Mouse (Mus musculus) lung, postnatal 14 days (tissue): ENCODE measurements around the gene Tmem260.
"Not testable (repeated sequence)": the region's sequence is repeated elsewhere in the genome, so short reads cannot be mapped to it uniquely, and the experiment has no call there.

Source experiments
- DNase-seq: peaks from one replicate; pipeline ENCODE4 v3.0.0; 2021

Tmem260 gene

GRCm38 (mm10) chr14:48445984-48446683 lies at the start of gene Tmem260:
Gene Tmem260, plus strand, starts transcription at chr14:48446124.
- DNase-seq = peak; percentile 95

DNA sequence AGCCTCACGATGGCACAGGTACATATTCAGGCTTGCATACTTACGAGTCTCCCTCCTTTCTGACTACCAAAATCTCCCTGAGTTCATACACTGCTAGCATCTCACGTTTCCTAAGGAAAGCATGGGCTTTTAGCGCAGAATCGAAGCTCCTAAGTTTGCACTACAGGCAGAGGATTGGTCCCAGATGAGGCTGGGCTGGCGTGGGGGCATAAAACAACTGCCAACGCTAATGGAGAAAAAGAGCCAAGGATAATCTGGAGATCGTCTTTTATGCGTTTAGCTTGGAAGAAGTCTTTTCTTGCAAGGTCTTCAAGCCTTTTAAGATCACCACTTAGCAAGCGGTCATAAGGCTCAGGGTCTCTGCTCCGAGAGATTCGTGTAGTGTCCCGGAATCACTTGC lies 39.8 kb upstream of the Tmem260 start:
- no peak for DNase-seq

DNA sequence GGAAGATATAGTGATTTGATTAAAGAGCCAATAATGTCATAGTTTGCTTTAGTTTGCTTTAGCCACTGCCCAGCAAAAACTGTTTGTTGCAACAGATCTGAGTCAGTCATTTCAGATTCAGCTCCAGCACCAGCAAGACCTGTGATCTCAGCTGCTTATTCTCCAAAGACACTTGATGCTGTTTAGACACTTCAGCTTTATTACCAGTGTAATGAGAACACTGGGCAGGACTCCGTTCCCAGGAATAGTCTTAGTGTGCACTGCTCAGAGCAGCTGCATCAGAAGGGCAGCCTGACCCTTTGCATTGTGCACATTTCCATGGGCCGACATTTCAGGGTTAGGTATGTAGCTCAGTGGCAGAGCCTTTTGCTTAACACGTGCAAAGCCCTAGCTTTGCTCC lies 28.9 kb upstream of the Tmem260 start:
- no peak for DNase-seq

DNA sequence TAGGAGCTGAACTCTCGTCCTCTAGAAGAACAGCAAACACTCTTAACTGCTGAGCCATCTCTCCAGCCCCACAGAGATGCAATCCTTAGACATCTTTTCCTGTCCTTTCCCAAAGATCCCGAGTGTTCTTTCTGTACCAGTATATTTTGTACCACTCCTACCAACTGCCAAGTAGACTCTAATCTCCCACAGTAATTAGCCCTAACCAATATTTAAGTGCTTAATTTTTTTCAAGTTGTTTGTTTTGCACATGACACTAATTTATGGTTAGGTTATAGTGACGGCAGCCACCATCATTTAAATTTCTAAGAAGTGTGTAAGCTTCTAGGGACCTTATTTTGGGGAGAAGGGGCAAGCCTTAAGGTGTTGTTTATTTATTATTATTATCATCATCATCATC lies 27.7 kb upstream of the Tmem260 start:
- no peak for DNase-seq

DNA sequence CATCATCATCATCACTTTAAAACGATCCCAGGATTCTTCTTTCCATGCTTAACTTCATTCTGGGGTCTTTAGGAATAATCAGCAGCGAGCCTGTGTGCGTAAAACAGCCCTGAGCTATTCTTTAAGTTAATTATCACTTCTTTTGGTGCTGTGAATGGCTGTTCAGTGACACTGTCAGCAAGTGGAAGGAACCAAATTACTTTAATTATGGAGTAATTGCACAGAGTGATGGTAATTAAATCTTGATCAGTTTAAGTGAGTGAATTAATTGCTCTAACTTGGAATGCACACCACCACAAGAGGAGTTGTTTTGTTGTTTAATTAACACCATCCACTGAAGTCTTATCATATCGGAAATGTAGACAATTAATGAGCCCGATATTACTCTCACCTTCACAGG lies 27.3 kb upstream of the Tmem260 start:
- no peak for DNase-seq

DNA sequence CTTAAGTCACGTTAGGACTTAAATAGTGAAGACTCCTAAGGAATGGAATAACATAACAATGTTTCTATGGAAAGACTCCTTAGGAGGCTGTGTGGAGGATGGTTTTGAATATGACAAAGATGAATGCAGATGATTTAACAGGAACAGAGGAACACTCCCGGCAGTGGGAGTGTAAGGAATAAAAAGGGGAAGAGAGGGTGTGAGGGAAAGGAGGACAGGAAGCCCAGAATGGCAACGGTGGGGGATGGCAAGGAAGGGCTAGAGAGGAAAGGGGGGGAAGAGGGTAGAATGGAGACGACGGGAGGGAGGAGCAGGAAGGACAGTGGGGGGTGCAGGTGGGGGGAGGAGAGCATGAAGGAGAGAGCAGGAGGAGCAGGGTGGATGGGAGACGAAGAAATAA lies 24.4 kb upstream of the Tmem260 start:
- DNase-seq = no peak

DNA sequence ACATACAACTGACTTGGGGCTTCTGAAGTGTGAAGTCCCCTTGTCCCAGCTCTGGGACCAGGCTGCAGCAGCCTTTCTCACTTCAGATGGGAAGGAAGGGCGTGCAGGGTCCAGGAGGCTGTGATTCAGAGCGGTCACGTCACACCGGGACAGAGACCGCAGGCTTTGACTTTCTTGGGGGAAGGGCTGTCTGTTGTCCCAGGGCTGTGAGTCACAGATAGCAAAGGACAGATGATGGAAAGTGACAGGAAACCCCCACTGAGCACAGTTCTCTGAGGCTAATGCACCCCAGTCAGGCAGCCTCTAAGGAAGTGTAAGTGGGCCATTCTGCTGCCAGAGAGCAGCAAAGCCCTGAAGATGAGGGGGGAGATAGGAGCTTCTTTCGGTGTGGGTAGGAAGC lies 23.9 kb upstream of the Tmem260 start:
- DNase-seq = no peak

DNA sequence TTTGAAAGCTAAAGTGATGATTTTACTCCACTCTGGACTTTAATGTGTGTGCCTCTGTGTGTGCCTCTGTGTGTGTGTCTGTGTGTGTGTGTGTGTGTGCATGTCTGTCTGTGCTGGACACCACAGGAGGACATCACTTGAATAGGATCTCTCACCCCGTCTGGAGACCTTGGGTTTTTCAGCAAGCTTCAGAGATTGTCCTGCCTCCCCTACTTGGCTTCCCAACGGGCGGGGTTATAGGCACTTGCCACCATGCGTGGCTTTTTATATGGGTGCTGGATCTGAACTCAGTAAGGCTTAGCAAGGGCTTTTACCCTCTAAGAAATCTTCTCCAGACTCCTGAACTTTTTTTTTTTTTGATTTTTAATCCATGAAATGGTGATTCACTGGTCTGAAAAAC lies 23.5 kb upstream of the Tmem260 start:
- DNase-seq = no peak

GRCm38 (mm10) chr14:48422901-48423300 lies 23.0 kb upstream of the Tmem260 start:
- DNase-seq = no peak

DNA sequence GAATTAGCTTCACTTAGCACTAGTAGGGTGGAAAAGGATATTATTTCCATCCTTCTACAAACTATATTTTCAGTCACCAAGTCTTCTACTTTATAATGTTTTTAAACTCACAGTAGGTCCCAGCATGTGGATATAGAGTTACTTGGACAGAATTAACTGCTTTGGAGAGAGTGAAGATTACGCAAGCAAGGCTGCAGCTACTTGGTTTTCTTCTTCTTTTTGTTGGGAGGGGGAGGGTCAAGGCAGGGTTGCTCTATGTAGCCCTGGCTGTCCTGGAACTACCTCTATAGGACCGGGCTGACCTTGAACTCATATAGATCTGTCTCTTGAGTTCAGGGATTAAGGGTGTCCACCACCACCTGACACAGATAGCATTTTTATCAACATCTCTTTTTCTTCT lies 13.9 kb upstream of the Tmem260 start:
- DNase-seq = no peak

DNA sequence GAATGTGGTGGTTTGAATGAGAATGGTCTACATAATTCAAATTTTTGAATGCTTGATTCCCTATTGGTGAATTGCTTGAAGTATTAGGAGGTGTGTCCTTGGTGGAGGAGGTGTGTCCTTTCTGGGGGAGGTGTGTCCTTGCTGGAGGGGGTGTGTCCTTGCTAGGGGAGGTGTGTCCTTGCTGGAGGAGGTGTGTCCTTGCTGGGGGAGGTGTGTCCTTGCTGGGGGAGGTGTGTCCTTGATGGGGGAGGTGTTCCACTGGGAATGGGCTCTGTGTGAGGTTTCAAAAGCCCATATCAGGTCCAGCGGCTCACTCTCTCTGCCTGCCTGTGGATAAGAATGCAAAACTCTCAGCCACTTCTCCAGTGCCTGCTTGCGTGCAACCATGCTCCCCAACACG lies 2.1 kb upstream of the Tmem260 start:
- DNase-seq = no peak

DNA sequence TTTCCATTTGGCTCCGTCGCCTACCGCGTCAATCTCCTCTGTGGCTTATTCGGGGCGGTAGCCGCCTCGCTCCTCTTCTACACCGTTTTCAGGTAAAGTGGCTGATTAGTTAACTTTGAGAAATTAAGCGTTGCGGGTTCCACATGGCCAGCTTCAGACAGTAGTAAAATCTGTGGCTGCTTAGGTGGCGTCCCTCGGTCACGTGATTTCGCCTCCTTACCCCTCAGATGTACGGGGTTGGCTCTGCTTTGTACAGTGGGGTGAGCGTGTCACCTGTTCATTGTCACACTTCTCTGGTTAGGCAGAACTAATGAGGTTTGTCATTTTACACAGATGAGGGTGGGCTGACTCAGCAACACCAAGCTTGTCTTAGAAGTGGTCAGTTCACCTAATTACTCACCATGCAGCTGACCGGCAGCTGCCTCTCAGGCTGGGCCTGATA lies 6.1 kb downstream of the Tmem260 start:
- no peak for DNase-seq

- no peak for DNase-seq
These were observed 7.5 kb downstream of the Tmem260 start for GRCm38 (mm10) chr14:48453411-48453810.

DNA sequence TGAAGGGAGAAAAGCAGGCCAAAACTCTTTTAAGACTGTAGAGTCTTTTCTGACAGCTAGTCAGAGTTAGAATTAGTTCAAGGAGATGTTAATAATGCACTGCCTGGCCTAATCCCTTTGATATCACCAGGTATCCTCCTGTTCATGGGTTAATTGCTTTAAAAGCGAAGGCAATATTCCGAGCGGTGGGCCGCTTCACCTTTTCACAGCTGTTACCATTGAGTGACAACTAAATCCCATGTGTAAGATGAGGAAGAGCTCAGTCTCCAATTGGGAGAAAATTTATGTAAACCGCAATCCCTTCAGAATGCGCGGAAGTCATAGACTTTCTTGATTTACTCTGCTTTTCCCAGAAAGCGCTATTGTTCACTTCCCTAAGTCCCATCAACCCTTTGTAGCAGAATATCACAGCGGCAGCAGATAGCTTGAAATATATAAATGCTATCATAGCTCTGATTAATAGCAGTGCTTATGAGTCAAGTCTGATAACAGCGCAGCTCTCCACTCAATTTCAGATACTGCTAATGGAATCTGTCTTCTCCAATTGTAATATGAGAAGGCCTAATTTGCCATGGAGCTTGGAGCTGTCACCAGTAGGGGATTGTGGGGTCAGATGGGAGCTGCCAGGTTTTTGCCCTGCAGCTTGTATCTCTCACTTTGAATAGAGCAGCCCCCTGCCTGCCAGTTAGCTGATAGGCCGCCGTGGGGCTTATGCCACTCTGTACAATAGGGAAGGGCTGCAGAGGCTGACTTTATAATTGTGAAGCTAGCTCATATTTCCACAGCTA lies 10.6 kb downstream of the Tmem260 start:
- DNase-seq = no peak

DNA sequence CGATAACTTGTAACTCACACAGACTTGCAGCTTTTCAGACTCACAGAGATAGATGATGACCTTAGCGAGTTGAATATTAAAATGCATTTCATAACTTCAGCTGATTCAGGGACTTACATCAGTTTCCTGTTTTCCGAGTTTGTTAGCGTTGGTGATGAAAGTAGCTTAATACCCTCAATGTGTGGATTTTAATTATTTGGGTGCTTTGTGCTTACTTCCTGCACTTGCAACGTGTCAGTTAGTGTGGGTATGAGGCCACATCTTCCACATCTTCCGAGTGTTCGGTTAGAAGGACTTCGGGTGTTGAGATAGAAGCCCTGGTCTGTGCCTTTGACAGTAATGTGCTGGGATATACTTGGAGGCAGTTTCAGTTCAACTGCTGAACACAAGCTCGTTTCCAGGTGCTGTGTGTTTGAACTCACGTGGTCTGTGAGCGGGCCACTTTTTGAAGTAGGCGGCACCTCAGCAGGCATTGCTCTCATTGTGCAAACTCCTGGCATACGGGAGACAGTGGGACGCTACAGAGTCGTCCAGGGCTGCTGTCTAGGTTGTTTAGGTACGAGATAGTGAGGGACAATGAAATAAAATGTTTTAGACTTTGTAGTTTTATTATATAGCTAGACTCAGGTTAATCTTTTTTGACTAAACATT lies 11.5 kb downstream of the Tmem260 start:
- no peak for DNase-seq

DNA sequence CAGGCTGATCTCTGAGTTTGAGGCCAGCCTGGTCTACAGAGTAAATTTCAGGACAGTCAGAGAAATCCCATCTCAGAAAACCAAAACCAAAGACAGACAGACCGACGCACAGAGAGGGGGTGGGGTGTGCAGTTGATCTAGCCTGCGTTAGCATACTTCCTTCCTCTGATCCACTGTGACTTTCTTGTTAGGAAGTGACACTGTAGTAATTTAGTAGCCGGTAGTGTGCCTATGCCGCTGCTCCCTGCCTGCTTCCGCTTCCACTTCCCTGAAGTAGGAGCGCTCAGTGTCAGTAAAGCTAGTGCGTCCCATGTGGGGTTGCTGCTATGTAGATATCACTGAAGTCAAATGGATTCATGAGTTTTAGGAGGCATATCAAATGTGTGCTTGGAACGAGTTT lies 13.0 kb downstream of the Tmem260 start:
- no peak for DNase-seq

DNA sequence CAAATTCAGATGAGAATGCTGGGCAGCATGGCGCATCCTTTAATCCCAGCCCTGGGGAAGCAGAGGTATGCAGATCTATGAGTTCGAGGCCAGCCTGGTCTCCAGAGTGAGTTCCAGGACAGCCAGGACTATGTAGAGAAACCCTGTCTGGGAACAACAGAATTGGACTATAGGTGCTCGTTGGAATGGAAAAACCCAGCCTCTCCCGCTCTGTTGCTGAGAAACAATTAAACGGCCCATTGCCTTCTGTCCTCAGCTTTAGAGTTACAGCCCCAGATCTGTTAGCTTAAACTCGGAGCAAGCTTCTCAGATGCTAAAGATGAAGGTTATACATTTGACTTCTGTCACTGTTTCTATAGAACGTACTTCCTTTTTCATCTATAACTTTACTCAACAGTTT lies 22.4 kb downstream of the Tmem260 start:
- no peak for DNase-seq

- DNase-seq = no peak
These were observed 25.0 kb downstream of the Tmem260 start for GRCm38 (mm10) chr14:48470742-48471487.

GRCm38 (mm10) chr14:48472179-48472578 lies 26.3 kb downstream of the Tmem260 start:
- DNase-seq = no peak

DNA sequence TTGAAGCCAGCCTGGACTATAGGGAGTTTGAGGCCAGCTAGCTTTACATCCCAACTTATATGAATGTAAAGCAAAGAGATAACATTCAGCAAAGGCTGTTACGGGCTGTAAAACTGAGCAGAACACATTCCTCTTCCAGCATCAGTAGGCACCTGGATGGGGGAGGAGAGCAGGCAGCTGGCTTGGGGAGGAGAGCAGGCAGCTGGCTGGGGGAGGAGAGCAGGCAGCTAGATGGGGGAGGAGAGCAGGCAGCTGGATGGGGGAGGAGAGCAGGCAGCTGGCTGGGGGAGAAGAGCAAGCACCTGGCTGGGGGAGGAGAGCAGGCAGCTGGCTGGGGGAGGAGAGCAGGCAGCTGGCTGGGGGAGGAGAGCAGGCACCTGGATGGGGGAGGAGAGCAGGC lies 29.4 kb downstream of the Tmem260 start:
- DNase-seq = no peak

GRCm38 (mm10) chr14:48475834-48476233 lies 29.9 kb downstream of the Tmem260 start:
- not testable (repeated sequence) for DNase-seq

GRCm38 (mm10) chr14:48476278-48476677 lies 30.4 kb downstream of the Tmem260 start:
- DNase-seq = no peak

- DNase-seq = no peak
These were observed 35.7 kb downstream of the Tmem260 start for GRCm38 (mm10) chr14:48481591-48481990.
